Comparison of ENCODE assay signal across 12 mouse cellular contexts in genomic region chr13:105147795-105148418, GRCm38 (mm10).
DNase-seq lines count a peak whose midpoint lies in the region; ATAC-seq and TF ChIP-seq lines count a peak whose summit lies in the region.
"Had no signal": no experiment of that assay in that cellular context is flagged by ENCODE, and none has a peak within 500 bp of the region (broad histone marks: within the 10 kb centered on the region; RNA-seq: fewer than 3 reads in every experiment).

No protein-coding gene starts in this region.

- TF ChIP-seq CTCF in lung, embryonic 14.5 days (IDR thresholded peaks at IDR 0.05; ENCODE audit: low read depth) = no peak

- DNase-seq in embryo, embryonic 10 days (ENCODE audit: low spot score) = peak; percentile 30
- no peak for DNase-seq in embryo, embryonic 9.5 days (ENCODE audit: extremely low spot score)
- peak; percentile 31 for DNase-seq in lung, embryonic 14.5 days
- DNase-seq in lung, postnatal 4 days = no peak
- no peak for DNase-seq in spleen, adult 18-20 months
- DNase-seq in gastrocnemius, postnatal 10 days = no peak
- DNase-seq: adrenal gland, postnatal 14 days; cerebellum, adult 9-11 months had no signal

- ATAC-seq in lung, embryonic 14.5 days (ENCODE audit: insufficient read depth) = 0 out of 2 replicates have a peak, but pooled peaks have one; percentile 44
- ATAC-seq in hematopoietic stem cell, adult 5-6 weeks (replicated peaks in 1 of 2; ENCODE audit: insufficient read depth in 1 of 2, low FRiP score in 2 of 2, low TSS enrichment in 1 of 2, low read depth in 1 of 2, poor library complexity in 2 of 2, severe bottlenecking in 2 of 2) = peak; percentile 99 to 100

- H3K4me3 ChIP-seq in lung, embryonic 14.5 days (ENCODE audit: low read depth, low read length) = no peak overlapping the region
- peak overlapping the region; percentile 84 for H3K4me3 ChIP-seq in megakaryocyte, embryonic 14.5 days (replicated peaks)
- H3K4me3 ChIP-seq: forebrain, embryonic 12.5 days had no signal

- H3K9me3 ChIP-seq in lung, embryonic 14.5 days (ENCODE audit: low read depth, low read length) = no peaks in the 10 kb centered on the region
- H3K9me3 ChIP-seq in megakaryocyte, embryonic 14.5 days = no peaks in the 10 kb centered on the region
- H3K9me3 ChIP-seq: forebrain, embryonic 12.5 days had no signal

- H3K4me2 ChIP-seq in lung, embryonic 14.5 days = no peak overlapping the region
- H3K4me2 ChIP-seq: forebrain, embryonic 12.5 days; heart, embryonic 11.5 days had no signal

- H3K27ac ChIP-seq in lung, embryonic 14.5 days (ENCODE audit: low read depth) = no peak overlapping the region
- H3K27ac ChIP-seq: forebrain, embryonic 12.5 days had no signal

- H3K4me1 ChIP-seq in lung, embryonic 14.5 days (ENCODE audit: insufficient read depth) = no peaks in the 10 kb centered on the region
- peaks cover 46% of the 10 kb centered on the region for H3K4me1 ChIP-seq in megakaryocyte, embryonic 14.5 days
- H3K4me1 ChIP-seq: forebrain, embryonic 12.5 days had no signal

- H3K36me3 ChIP-seq in lung, embryonic 14.5 days (ENCODE audit: insufficient read depth) = no peaks in the 10 kb centered on the region
- H3K36me3 ChIP-seq in megakaryocyte, embryonic 14.5 days (replicated peaks; ENCODE audit: low read length) = peaks cover 37% of the 10 kb centered on the region
- H3K36me3 ChIP-seq: forebrain, embryonic 12.5 days had no signal

- no peak overlapping the region for H3K9ac ChIP-seq in lung, embryonic 14.5 days
- H3K9ac ChIP-seq: forebrain, embryonic 12.5 days had no signal

- WGBS in lung, embryonic 14.5 days = 61% methylated on average over 4 of the region's 4 CpGs

- H3K27me3 ChIP-seq in lung, embryonic 14.5 days (ENCODE audit: insufficient read depth, low read length) = no peaks in the 10 kb centered on the region
- no peaks in the 10 kb centered on the region for H3K27me3 ChIP-seq in megakaryocyte, embryonic 14.5 days (replicated peaks)
- H3K27me3 ChIP-seq: forebrain, embryonic 12.5 days had no signal

Comparison
In these comparisons a context has a peak if more than half of its experiments do, and no peak if none do; other contexts are left out.
1. DNase-seq: peak in embryo, embryonic 10 days (single experiment) and lung, embryonic 14.5 days (single experiment); none in embryo, embryonic 9.5 days (single experiment), lung, postnatal 4 days (0 of 2), spleen, adult 18-20 months (0 of 2) and gastrocnemius, postnatal 10 days (single experiment).